Mouse (Mus musculus) layer of hippocampus, adult 2 months (tissue): ENCODE measurements around the gene Ssh1. TPM values are rescaled to one million over a fixed set of nuclear protein-coding genes. Genes with fewer than 3 reads are reported as not detected.

ENCODE experiments used
- DNase-seq, 2 experiments: peaks; one replicate each; pipeline ENCODE4 v3.0.0; 2022; ENCODE audit warnings: low spot score in 2 of 2
- H3K27ac ChIP-seq: fragments of 200-600 bp; 2 replicates; pipeline ENCODE4 v1.8.1; 2022
- H3K4me3 ChIP-seq: fragments of 200-600 bp; 2 replicates; pipeline ENCODE4 v1.8.1; 2022; ENCODE audit warnings: mild to moderate bottlenecking
- CTCF ChIP-seq: fragments of 200-600 bp; conservative IDR thresholded peaks from 2 replicates; pipeline ENCODE4 v1.8.1; 2022; ENCODE audit warnings: antibody characterized with exemption, mild to moderate bottlenecking, moderate library complexity
- total RNA-seq, 2 experiments: library from RNA; stranded (reverse); gene quantifications; 2 replicates each; pipeline ENCODE4 v1.2.3; 2021

Ssh1 gene
- total RNA-seq, 2 experiments from 2014 or later = 25.8 to 28.1 TPM

DNA sequence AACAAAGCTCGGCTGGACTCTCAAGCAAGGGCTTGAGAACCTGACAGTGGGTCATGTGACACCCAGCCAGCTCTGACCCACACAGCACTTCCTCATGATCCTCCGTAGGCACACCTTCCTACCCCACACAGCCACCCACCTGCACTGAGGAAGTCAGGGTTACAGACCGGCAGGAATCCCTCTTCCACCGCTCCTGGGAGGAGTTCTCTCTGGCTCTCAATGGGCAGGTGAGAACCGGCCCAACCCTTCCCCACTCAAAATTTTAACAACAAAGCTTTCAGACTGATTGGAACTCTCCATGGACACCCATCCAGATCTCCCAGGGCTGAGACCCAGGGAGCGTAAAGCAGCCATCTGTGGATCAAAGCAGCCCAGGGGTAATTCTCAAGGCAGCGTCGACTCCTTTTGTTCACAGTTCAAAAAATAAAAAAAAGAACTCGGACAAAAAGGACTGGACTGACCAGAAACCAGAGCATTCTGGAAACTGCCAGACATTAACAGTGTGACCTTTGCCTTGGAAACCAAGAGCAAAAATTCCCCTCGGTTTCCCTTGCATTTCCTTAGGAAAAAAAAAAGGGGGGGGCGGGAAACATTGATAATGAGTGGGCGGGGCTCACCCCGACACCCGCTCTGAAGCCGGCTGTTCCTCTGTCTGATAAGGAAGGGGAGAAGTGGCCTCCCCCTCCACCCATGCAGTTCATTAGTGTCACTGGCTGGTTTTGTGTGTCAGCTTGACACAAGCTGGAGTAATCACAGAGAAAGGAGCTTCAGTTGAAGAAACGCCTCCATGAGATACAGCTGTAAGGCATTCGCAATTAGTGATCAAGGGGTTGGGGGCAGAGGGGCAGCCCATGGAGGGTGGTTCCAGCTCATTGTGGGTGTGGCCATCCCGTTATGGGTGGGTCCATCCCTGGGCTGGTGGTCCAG, 20.8 kb downstream of the Ssh1 start:
- H3K4me3 ChIP-seq = no peak overlapping the region
- no peak overlapping the region; the same call in 1 of the 2 replicates for H3K27ac ChIP-seq
- no peak for TF ChIP-seq CTCF
- no peak for DNase-seq

DNA sequence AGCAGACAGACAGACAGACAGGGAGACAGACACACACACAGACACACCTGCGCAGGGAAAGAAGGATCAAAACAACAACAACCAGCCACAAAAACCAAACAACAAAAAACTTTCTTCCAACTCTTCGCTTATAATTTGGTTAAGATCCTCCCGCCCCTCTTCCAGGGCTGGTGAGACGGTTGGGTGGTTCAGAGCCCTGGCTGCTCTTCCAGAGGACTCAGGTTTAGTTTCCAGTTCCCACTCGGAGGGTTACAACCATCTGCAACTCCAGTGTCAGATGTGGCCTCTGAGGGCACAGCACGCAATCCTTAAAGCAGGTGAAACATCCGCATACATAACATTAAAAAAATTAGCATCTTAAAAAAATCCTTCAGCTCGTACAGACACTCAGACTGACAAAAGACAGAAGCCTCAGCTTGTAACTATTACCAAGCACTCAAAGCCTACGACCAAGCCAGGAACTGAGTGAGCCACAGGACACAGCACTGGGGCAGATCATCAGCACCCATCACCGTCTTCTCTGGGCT, 22.2 kb downstream of the Ssh1 start:
- no peak for DNase-seq
- H3K4me3 ChIP-seq = no peak overlapping the region
- H3K27ac ChIP-seq = no peak overlapping the region
- no peak for TF ChIP-seq CTCF

DNA sequence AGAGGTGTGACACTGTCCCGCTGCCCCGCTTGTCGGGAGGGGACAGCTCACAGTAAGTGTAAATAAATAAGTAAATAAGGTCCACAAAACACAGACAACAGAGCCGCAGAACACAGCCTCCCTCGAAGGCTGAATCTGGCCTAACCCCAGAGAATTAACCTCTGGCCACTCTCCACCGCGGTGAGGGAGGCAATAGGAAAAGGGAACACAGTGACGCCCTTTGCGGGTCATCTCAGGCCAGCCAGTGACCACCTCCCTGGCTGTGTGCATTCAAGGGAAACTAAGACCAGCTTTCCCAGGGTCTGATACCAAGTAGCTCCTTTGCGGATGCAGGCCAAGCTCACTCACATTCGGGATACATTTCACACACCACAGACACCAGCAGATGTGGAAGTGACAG, 25.3 kb downstream of the Ssh1 start:
- Histone ChIP-seq H3K4me3 (no peak overlapping the region), H3K27ac (no peak overlapping the region)
- DNase-seq = no peak
- TF ChIP-seq CTCF = no peak

GRCm38 (mm10) chr5:113966452-113967150, 27.1 kb downstream of the Ssh1 start:
- H3K27ac ChIP-seq = no peak overlapping the region
- no peak overlapping the region for H3K4me3 ChIP-seq
- no peak for TF ChIP-seq CTCF
- DNase-seq = no peak

DNA sequence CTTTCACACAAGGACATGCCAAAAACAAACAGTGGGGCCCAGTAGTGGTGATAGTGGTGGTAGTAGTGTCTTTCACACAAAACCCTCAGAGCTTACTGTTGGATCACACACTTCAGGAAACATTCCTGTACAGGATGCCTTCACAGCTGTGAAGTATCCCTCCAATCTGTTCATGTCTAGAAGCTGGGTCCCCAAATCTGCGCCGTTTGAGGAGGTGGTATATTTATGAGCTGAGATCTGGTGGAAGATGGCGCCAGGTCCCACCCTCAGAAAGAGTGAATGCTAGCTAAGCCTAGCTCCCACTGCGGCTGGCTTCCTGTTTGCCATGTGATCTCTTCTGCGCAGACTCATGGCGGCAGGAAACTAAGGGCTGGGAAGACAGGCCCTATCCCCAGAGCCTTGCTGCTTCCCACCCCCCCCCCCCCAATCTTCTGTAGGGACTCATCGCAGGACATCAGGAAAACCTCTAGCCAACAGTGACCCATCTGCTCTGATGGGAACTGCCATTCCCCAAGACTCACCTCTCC, 28.0 kb downstream of the Ssh1 start:
- H3K27ac ChIP-seq = no peak overlapping the region
- peak in 1 of 2 experiments; percentile 64 for DNase-seq
- no peak for TF ChIP-seq CTCF
- H3K4me3 ChIP-seq = no peak overlapping the region

- no peak for DNase-seq
- no peak for TF ChIP-seq CTCF
- no peak overlapping the region for H3K4me3 ChIP-seq
- no peak overlapping the region for H3K27ac ChIP-seq
Observed at GRCm38 (mm10) chr5:113964972-113965371, 28.7 kb downstream of the Ssh1 start.

GRCm38 (mm10) chr5:113961776-113962175, 31.9 kb downstream of the Ssh1 start:
- no peak overlapping the region for H3K27ac ChIP-seq
- no peak for DNase-seq
- H3K4me3 ChIP-seq = no peak overlapping the region
- TF ChIP-seq CTCF = no peak

DNA sequence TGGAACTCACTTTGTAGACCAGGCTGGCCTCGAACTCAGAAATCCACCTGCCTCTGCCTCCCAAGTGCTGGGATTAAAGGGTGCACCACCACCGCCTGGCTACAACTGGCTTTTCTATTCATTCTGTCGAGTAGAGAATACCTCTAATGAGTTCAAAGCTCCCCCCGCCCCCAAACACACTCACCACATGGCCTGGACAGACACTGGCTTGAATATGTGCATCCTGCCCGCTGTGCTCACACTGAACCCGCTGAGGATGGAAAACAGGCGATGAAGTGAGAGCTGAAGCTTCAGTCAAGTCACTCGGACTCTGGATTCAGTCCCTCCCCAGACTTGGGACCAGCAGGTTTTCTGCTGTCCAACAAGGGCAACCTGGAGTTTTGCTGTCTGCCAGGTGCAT, 33.3 kb downstream of the Ssh1 start:
- no peak overlapping the region for H3K27ac ChIP-seq
- H3K4me3 ChIP-seq = no peak overlapping the region
- TF ChIP-seq CTCF = no peak
- no peak for DNase-seq

- TF ChIP-seq CTCF = no peak
- DNase-seq = no peak
- Histone ChIP-seq H3K4me3 (no peak overlapping the region), H3K27ac (no peak overlapping the region)
Observed at GRCm38 (mm10) chr5:113959039-113959438, 34.7 kb downstream of the Ssh1 start.

GRCm38 (mm10) chr5:113956510-113956909, 37.2 kb downstream of the Ssh1 start:
- TF ChIP-seq CTCF = peak; percentile 96
- Histone ChIP-seq H3K4me3 (no peak overlapping the region), H3K27ac (no peak overlapping the region)
- DNase-seq = peak; percentile 57 to 90

GRCm38 (mm10) chr5:113955691-113956090, 38.0 kb downstream of the Ssh1 start:
- Histone ChIP-seq H3K27ac (no peak overlapping the region), H3K4me3 (no peak overlapping the region)
- DNase-seq = no peak
- no peak for TF ChIP-seq CTCF

GRCm38 (mm10) chr5:113955281-113955680, 38.4 kb downstream of the Ssh1 start:
- no peak overlapping the region for H3K4me3 ChIP-seq
- no peak for TF ChIP-seq CTCF
- DNase-seq = no peak
- H3K27ac ChIP-seq = no peak overlapping the region

GRCm38 (mm10) chr5:113954421-113954820, 39.3 kb downstream of the Ssh1 start:
- peak; percentile 96 for TF ChIP-seq CTCF
- Histone ChIP-seq H3K4me3 (no peak overlapping the region), H3K27ac (no peak overlapping the region)
- peak; percentile 79 to 91 for DNase-seq
